Mouse (Mus musculus) c-Kit-positive CD71-positive TER-119-positive erythroid progenitor cells, embryonic 14.5 days (primary cell): Measurements from ENCODE around the gene Gm45783.
"Not testable (repeated sequence)": the region's sequence is repeated elsewhere in the genome, so short reads cannot be mapped to it uniquely, and the experiment has no call there.

Experiments used
- DNase-seq: peaks from one replicate; pipeline ENCODE4 v3.0.0-alpha.2; 2013; ENCODE audit warnings: low spot score

Gene Gm45783

DNA sequence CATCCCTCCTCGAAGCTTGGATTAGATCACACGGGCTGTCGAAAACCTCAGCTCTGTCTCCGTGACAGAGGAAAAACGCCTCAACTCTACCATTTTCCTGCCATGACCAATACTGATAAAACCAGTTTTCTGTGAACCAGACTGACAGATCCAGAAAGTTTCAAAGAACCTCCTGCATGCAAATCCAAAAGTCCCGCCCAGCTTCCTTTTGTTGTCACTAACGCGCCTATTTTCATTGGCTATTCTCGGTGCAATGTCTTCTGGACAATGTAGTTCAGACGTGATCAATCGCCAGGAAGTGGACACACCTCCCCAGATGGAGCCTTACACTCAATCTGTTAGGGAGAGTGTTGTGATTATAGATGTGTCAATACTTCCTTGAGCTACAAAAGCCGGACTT is at the start of gene Gm45783:
Gene Gm45783, minus strand, starts transcription at position 143 of the 400 bp plus-strand sequence.
- DNase-seq: not testable (repeated sequence)

GRCm38 (mm10) chr7:7399603-7400002 is 25.2 kb upstream of the Gm45783 start, which contains the start of gene Vmn2r31:
Gene Vmn2r31, minus strand, starts transcription at chr7:7399703.
- not testable (repeated sequence) for DNase-seq

GRCm38 (mm10) chr7:7337509-7337908 is 36.9 kb downstream of the Gm45783 start, which contains the start of gene Vmn2r30:
Gene Vmn2r30, minus strand, starts transcription at chr7:7337609.
- not testable (repeated sequence) for DNase-seq

DNA sequence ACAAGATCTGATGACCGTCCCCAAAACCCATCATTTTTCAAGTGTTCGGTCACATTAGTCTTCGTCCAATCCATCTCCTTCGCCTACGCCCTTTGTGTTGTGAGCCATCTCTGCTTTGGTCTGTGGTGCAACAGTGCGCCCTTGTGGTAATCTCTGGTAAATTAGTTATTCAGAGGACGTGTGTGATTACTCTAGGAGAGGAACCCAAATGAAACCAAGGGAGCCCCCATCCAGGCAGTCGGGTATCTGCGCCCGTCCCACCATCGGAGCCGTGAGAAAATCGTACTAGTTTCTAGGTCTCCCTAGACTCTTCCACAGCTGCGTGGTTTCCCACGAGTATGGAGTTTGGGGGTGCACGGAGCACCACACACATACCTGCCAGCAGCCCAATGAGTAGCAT is 78.8 kb downstream of the Gm45783 start:
- DNase-seq: peak; percentile 45
